In genomic region chr7:111778789-111779503, GRCm38 (mm10) we compare ENCODE assay signal across 8 mouse cellular contexts. TPM values are rescaled to one million over a fixed set of nuclear protein-coding genes. Genes with fewer than 3 reads are reported as not detected.
A peak's percentile ranks its signal among the peaks of the same experiment; 100 is the strongest.
DNase-seq lines count a peak whose midpoint lies in the region; ATAC-seq and TF ChIP-seq lines count a peak whose summit lies in the region.

No protein-coding gene starts in this region.

- H3K4me1 ChIP-seq in spleen, adult 2 months (ENCODE audit: control insufficient read depth, insufficient read depth, insufficient read length), result no peaks in the 10 kb centered on the region
- peaks cover 20% of the 10 kb centered on the region for H3K4me1 ChIP-seq in heart, embryonic 15.5 days (replicated peaks)
- H3K4me1 ChIP-seq in midbrain, embryonic 10.5 days, result peaks cover 24% of the 10 kb centered on the region
- H3K4me1 ChIP-seq in stomach, embryonic 16.5 days (ENCODE audit: control insufficient read depth, insufficient read depth, low read length), result peaks cover 3% of the 10 kb centered on the region; the same call in 1 of the 2 replicates

- H3K9me3 ChIP-seq in heart, embryonic 15.5 days (replicated peaks), result no peaks in the 10 kb centered on the region
- H3K9me3 ChIP-seq in midbrain, embryonic 10.5 days (replicated peaks), result no peaks in the 10 kb centered on the region
- H3K9me3 ChIP-seq in stomach, embryonic 16.5 days (replicated peaks; ENCODE audit: control insufficient read depth, low read length), result no peaks in the 10 kb centered on the region

- ATAC-seq in heart, embryonic 15.5 days (replicated peaks; ENCODE audit: insufficient number of reproducible peaks, insufficient read depth, low FRiP score, low read depth), result no peak
- no peak for ATAC-seq in stomach, embryonic 16.5 days (ENCODE audit: insufficient read depth, low FRiP score)

- H3K4me2 ChIP-seq in heart, embryonic 15.5 days, result peak overlapping the region; percentile 96
- peak overlapping the region; percentile 94 for H3K4me2 ChIP-seq in stomach, embryonic 16.5 days (ENCODE audit: low read depth, low read length)

- peak overlapping the region; percentile 54 for H3K9ac ChIP-seq in heart, embryonic 15.5 days
- peak overlapping the region; percentile 82 for H3K9ac ChIP-seq in stomach, embryonic 16.5 days (ENCODE audit: low read length)

- no peaks in the 10 kb centered on the region for H3K36me3 ChIP-seq in spleen, adult 2 months (ENCODE audit: control insufficient read depth, insufficient read depth, low read length)
- H3K36me3 ChIP-seq in heart, embryonic 15.5 days, result no peaks in the 10 kb centered on the region
- no peaks in the 10 kb centered on the region for H3K36me3 ChIP-seq in midbrain, embryonic 10.5 days
- H3K36me3 ChIP-seq in stomach, embryonic 16.5 days (ENCODE audit: control insufficient read depth, insufficient read depth, low read length), result no peaks in the 10 kb centered on the region

- H3K4me3 ChIP-seq in spleen, adult 2 months (ENCODE audit: extremely low read depth, insufficient read depth, insufficient read length), result 0 out of 2 replicates have a peak overlapping the region, but pooled peaks have one; percentile 4
- H3K4me3 ChIP-seq in heart, embryonic 15.5 days, result peak overlapping the region; percentile 53
- H3K4me3 ChIP-seq in midbrain, embryonic 10.5 days, result peak overlapping the region; percentile 67
- H3K4me3 ChIP-seq in stomach, embryonic 16.5 days (replicated peaks; ENCODE audit: low read length), result peak overlapping the region; percentile 70

- TF ChIP-seq CTCF in spleen, adult 2 months (IDR thresholded peaks at IDR 0.05; ENCODE audit: extremely low read depth, insufficient read depth, insufficient read length, insufficient replicate concordance), result no peak

- H3K27me3 ChIP-seq in spleen, adult 2 months (ENCODE audit: control insufficient read depth, insufficient read depth, low read length), result no peaks in the 10 kb centered on the region
- H3K27me3 ChIP-seq in heart, embryonic 15.5 days, result peaks cover 14% of the 10 kb centered on the region; the same call in 1 of the 2 replicates
- peaks cover 45% of the 10 kb centered on the region for H3K27me3 ChIP-seq in midbrain, embryonic 10.5 days (ENCODE audit: low read depth, poor library complexity, severe bottlenecking)
- no peaks in the 10 kb centered on the region for H3K27me3 ChIP-seq in stomach, embryonic 16.5 days (ENCODE audit: control insufficient read depth, insufficient read depth, low read length)

- 23% methylated on average over 27 of the region's 27 CpGs for WGBS in spleen, adult 2 months
- 13% methylated on average over 27 of the region's 27 CpGs for WGBS in heart, embryonic 15.5 days
- 15% methylated on average over 27 of the region's 27 CpGs for WGBS in midbrain, embryonic 10.5 days
- 14% methylated on average over 27 of the region's 27 CpGs for WGBS in stomach, embryonic 16.5 days

- TF ChIP-seq POLR2A in spleen, adult 2 months (IDR thresholded peaks at IDR 0.05; ENCODE audit: low read depth, low read length), result no peak

- DNase-seq in spleen, adult 2 months (ENCODE audit: low read depth in 1 of 2, low spot score in 2 of 2), result no peak
- DNase-seq in spleen, adult 18-20 months, result no peak
- peak; percentile 47 for DNase-seq in embryo, embryonic 10 days (ENCODE audit: low spot score)
- peak; percentile 25 for DNase-seq in kidney, postnatal 14 days
- DNase-seq in midbrain, embryonic 10.5 days (ENCODE audit: low spot score), result peak; percentile 34
- no peak for DNase-seq in MN1 (ENCODE audit: low spot score)

- no peak overlapping the region for H3K27ac ChIP-seq in spleen, adult 2 months (ENCODE audit: insufficient read depth, low read length)
- no peak overlapping the region for H3K27ac ChIP-seq in heart, embryonic 15.5 days
- H3K27ac ChIP-seq in midbrain, embryonic 10.5 days (replicated peaks), result peak overlapping the region; percentile 79
- H3K27ac ChIP-seq in stomach, embryonic 16.5 days (ENCODE audit: low read length), result peak overlapping the region; percentile 51

RNA-seq across cellular contexts. Expression of gene Galnt18, which starts 0.8 kb away (rescaled TPM):
- 4.1 and 4.9 TPM in 2 replicates for polyA plus RNA-seq in spleen, adult 2 months (2012; rRNA removed)
- 16.0 and 22.0 TPM in 2 replicates for polyA plus RNA-seq in heart, embryonic 15.5 days (2015; fragmentation: Nextera tagmentation; extraction: Ambion mirVana)
- polyA plus RNA-seq in midbrain, embryonic 10.5 days (2016; fragmentation: Nextera tagmentation; extraction: Ambion mirVana), result 6.6 and 6.8 TPM in 2 replicates
- 35.3 and 35.6 TPM in 2 replicates for polyA plus RNA-seq in stomach, embryonic 16.5 days (2015; fragmentation: Nextera tagmentation; extraction: Ambion mirVana)

Comparison
In these comparisons a context has a peak if more than half of its experiments do, and no peak if none do; other contexts are left out.
1. DNase-seq: peak in embryo, embryonic 10 days (single experiment), kidney, postnatal 14 days (single experiment) and midbrain, embryonic 10.5 days (single experiment); none in spleen, adult 2 months (0 of 2), spleen, adult 18-20 months (0 of 2) and MN1 (single experiment).
2. H3K27ac ChIP-seq: peak in midbrain, embryonic 10.5 days (single experiment) and stomach, embryonic 16.5 days (single experiment); none in spleen, adult 2 months (single experiment) and heart, embryonic 15.5 days (single experiment).
3. H3K4me3 ChIP-seq: peak in every context shown above with its lines; median percentile 70 in stomach, embryonic 16.5 days; 67 in midbrain, embryonic 10.5 days; 53 in heart, embryonic 15.5 days; 4 in spleen, adult 2 months.